Mouse (Mus musculus): ENCODE results near the gene Emc7.

GRCm38 (mm10) chr2:112492856-112493538 is 38.2 kb downstream of the Emc7 start, which contains the start of gene Aven:
- TF ChIP-seq CTCF (IDR thresholded peaks at IDR 0.05; ENCODE audit: low read depth, low read length) (no peak), POLR2A (IDR thresholded peaks at IDR 0.05; ENCODE audit: insufficient read depth, low read length) (peak; percentile 29)

Data from ES-Bruce4 (cell line).